Mouse (Mus musculus) embryonic fibroblast, embryonic 13.5 days (primary cell): ENCODE measurements around the gene Tesk2.

Source experiments
- CTCF ChIP-seq: IDR thresholded peaks from 2 replicates; pipeline ENCODE4 v1.5.1; 2011; ENCODE audit warnings: mild to moderate bottlenecking, control low read depth, low read length, moderate library complexity, borderline replicate concordance; ENCODE audit not compliant: insufficient read depth
- POLR2A ChIP-seq: IDR thresholded peaks from 2 replicates; pipeline ENCODE4 v1.6.1; 2011; ENCODE audit warnings: low read depth, mild to moderate bottlenecking, control low read depth, low read length, moderate library complexity

DNA sequence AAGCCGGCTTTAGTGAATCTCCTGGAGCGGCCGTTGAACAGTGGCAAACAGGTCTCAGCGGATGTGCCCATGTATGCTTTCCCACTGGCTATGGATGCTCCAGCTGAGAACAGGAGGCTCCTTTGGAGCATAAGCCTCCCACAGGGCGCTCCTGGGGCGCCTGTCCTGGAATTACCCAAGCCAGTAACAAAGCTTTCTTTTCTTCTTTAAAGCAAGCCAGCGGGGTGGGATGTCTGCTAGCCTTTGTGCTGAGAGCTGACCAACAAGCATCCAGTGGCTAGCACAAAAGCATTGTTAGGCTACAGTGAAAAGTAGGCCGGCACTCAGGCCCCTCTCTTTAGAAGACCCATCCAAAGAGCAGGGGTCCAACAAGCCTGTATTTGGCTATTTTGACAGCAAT lies 61.4 kb downstream of the Tesk2 start:
- TF ChIP-seq CTCF (no peak), POLR2A (no peak)
